Mouse (Mus musculus): ENCODE measurements around the gene Ppp3ca. TPM values are rescaled to one million over a fixed set of nuclear protein-coding genes. Genes with fewer than 3 reads are reported as not detected.

Ppp3ca gene
- 68.0 and 240 TPM in 2 replicates for polyA plus RNA-seq (2012; ENCODE audit: low replicate concordance)

GRCm38 (mm10) chr3:136670110-136670359 lies at the start of gene Ppp3ca:
Gene Ppp3ca, plus strand, starts transcription at chr3:136670124.

Measured in hematopoietic multipotent progenitor cell, adult 10-12 weeks (in vitro differentiated cells).